Mouse (Mus musculus) hindbrain, embryonic 12.5 days (tissue): Measurements from ENCODE around the gene Zbbx. TPM values are rescaled to one million over a fixed set of nuclear protein-coding genes. Genes with fewer than 3 reads are reported as not detected.
A peak's percentile ranks its signal among the peaks of the same experiment; 100 is the strongest.

Source experiments
- ATAC-seq: fragments of 200-750 bp; cut with Nextera tagmentation; 2 replicates; pipeline ENCODE4 v1.8.0; 2017; ENCODE audit warnings: moderate TSS enrichment; ENCODE audit not compliant: low FRiP score
- H3K27ac ChIP-seq: fragments of 300-500 bp; sonication (generic); 2 replicates; pipeline ENCODE4 v1.5.1; 2016; ENCODE audit warnings: mild to moderate bottlenecking
- H3K27me3 ChIP-seq: fragments of 300-500 bp; sonication (generic); 2 replicates; pipeline ENCODE4 v1.6.1; 2016; ENCODE audit warnings: mild to moderate bottlenecking
- H3K36me3 ChIP-seq: fragments of 300-500 bp; sonication (generic); 2 replicates; pipeline ENCODE4 v1.6.1; 2016; ENCODE audit warnings: mild to moderate bottlenecking
- H3K4me1 ChIP-seq: fragments of 300-500 bp; sonication (generic); 2 replicates; pipeline ENCODE4 v1.6.1; 2016
- H3K4me2 ChIP-seq: fragments of 300-500 bp; sonication (generic); replicated peaks from 2 replicates; pipeline ENCODE4 v1.6.1; 2016; ENCODE audit warnings: mild to moderate bottlenecking
- H3K4me3 ChIP-seq: fragments of 300-500 bp; sonication (generic); 2 replicates; pipeline ENCODE4 v1.5.1; 2016; ENCODE audit warnings: mild to moderate bottlenecking
- H3K9ac ChIP-seq: fragments of 300-500 bp; sonication (generic); 2 replicates; pipeline ENCODE4 v1.6.1; 2016; ENCODE audit warnings: mild to moderate bottlenecking, moderate library complexity
- H3K9me3 ChIP-seq: fragments of 300-500 bp; sonication (generic); replicated peaks from 2 replicates; pipeline ENCODE4 v1.6.1; 2016; ENCODE audit warnings: mild to moderate bottlenecking
- WGBS: fragments of 180-500 bp; shearing (Covaris S2); methylation state at CpG from one replicate; pipeline ENCODE4 v1.1.7; 2016; 5-methylcytosine and 5-hydroxymethylcytosine counted together
- polyA plus RNA-seq: library from polyadenylated mRNA; unstranded; fragments of >200 nt; fragmentation: Nextera tagmentation; extraction: Ambion mirVana; gene quantifications from 2 replicates; pipeline ENCODE4 v1.2.1, GENCODE M21; 2016

Zbbx gene
- polyA plus RNA-seq: 1.4 and 1.5 TPM in 2 replicates

- Histone ChIP-seq H3K9ac (no peak within 1 kb of the TSS), H3K4me1 (0 out of 2 replicates have a peak, but pooled peaks cover 6% of the 10 kb centered on the region), H3K9me3 (no peaks in the 10 kb centered on the region), H3K27me3 (no peaks in the 10 kb centered on the region), H3K4me3 (peak within 1 kb of the TSS; percentile 32), H3K4me2 (peak within 1 kb of the TSS; percentile 69), H3K36me3 (no peaks in the 10 kb centered on the region), H3K27ac (no peak within 1 kb of the TSS)
- ATAC-seq: peak; percentile 98
- 14% methylated on average over 20 of the region's 20 CpGs for WGBS
Observed at GRCm38 (mm10) chr3:75164838-75165496, at the start of gene Zbbx. TSS of gene Zbbx (minus strand) at chr3:75165034.

GRCm38 (mm10) chr3:75202808-75203503 lies 38.1 kb upstream of the Zbbx start:
- H3K36me3 ChIP-seq: no peaks in the 10 kb centered on the region
- no peak overlapping the region for H3K4me2 ChIP-seq
- H3K4me3 ChIP-seq: no peak overlapping the region
- no peaks in the 10 kb centered on the region for H3K9me3 ChIP-seq
- no peaks in the 10 kb centered on the region for H3K27me3 ChIP-seq
- 40% methylated on average over 12 of the region's 12 CpGs for WGBS
- peak; percentile 48; the same call in 1 of the 2 replicates for ATAC-seq
- no peak overlapping the region for H3K9ac ChIP-seq
- no peaks in the 10 kb centered on the region for H3K4me1 ChIP-seq
- H3K27ac ChIP-seq: no peak overlapping the region

GRCm38 (mm10) chr3:75182606-75183005 lies 17.8 kb upstream of the Zbbx start:
- no peak for ATAC-seq
- 81% methylated on average over 1 of the region's 1 CpGs for WGBS
- no peaks in the 10 kb centered on the region for H3K4me1 ChIP-seq
- H3K36me3 ChIP-seq: no peaks in the 10 kb centered on the region
- no peaks in the 10 kb centered on the region for H3K9me3 ChIP-seq
- no peak overlapping the region for H3K9ac ChIP-seq
- no peak overlapping the region for H3K4me3 ChIP-seq
- H3K27ac ChIP-seq: no peak overlapping the region
- H3K27me3 ChIP-seq: no peaks in the 10 kb centered on the region
- no peak overlapping the region for H3K4me2 ChIP-seq

GRCm38 (mm10) chr3:75141876-75142275 lies 23.0 kb downstream of the Zbbx start:
- H3K4me1 ChIP-seq: no peaks in the 10 kb centered on the region
- H3K27me3 ChIP-seq: no peaks in the 10 kb centered on the region
- no peak overlapping the region for H3K27ac ChIP-seq
- ATAC-seq: peak; percentile 67
- no peak overlapping the region for H3K4me2 ChIP-seq
- 36% methylated on average over 3 of the region's 3 CpGs for WGBS
- H3K9ac ChIP-seq: no peak overlapping the region
- no peaks in the 10 kb centered on the region for H3K9me3 ChIP-seq
- H3K36me3 ChIP-seq: no peaks in the 10 kb centered on the region
- no peak overlapping the region for H3K4me3 ChIP-seq

GRCm38 (mm10) chr3:75104867-75105266 lies 60.0 kb downstream of the Zbbx start:
- Histone ChIP-seq H3K27ac (no peak overlapping the region), H3K4me2 (no peak overlapping the region), H3K9me3 (no peaks in the 10 kb centered on the region), H3K4me3 (no peak overlapping the region), H3K9ac (no peak overlapping the region), H3K4me1 (no peaks in the 10 kb centered on the region), H3K27me3 (no peaks in the 10 kb centered on the region), H3K36me3 (no peaks in the 10 kb centered on the region)
- no peak for ATAC-seq

- Histone ChIP-seq H3K4me1 (no peaks in the 10 kb centered on the region), H3K4me2 (no peak overlapping the region), H3K36me3 (no peaks in the 10 kb centered on the region), H3K4me3 (no peak overlapping the region), H3K9ac (no peak overlapping the region), H3K27ac (no peak overlapping the region), H3K9me3 (no peaks in the 10 kb centered on the region), H3K27me3 (no peaks in the 10 kb centered on the region)
- ATAC-seq: no peak
- WGBS: 76% methylated on average over 1 of the region's 1 CpGs
Observed at GRCm38 (mm10) chr3:75085762-75086161, 79.1 kb downstream of the Zbbx start.

- no peak overlapping the region for H3K4me2 ChIP-seq
- no peak overlapping the region for H3K9ac ChIP-seq
- no peak overlapping the region for H3K27ac ChIP-seq
- H3K36me3 ChIP-seq: no peaks in the 10 kb centered on the region
- no peak overlapping the region for H3K4me3 ChIP-seq
- no peak for ATAC-seq
- H3K4me1 ChIP-seq: no peaks in the 10 kb centered on the region
- H3K27me3 ChIP-seq: no peaks in the 10 kb centered on the region
- WGBS: 70% methylated on average over 1 of the region's 1 CpGs
- no peaks in the 10 kb centered on the region for H3K9me3 ChIP-seq
Observed at GRCm38 (mm10) chr3:75078906-75079305, 85.9 kb downstream of the Zbbx start.

- H3K36me3 ChIP-seq: no peaks in the 10 kb centered on the region
- H3K9ac ChIP-seq: no peak overlapping the region
- WGBS: 84% methylated on average over 1 of the region's 1 CpGs
- no peak overlapping the region for H3K4me2 ChIP-seq
- no peaks in the 10 kb centered on the region for H3K9me3 ChIP-seq
- H3K4me1 ChIP-seq: no peaks in the 10 kb centered on the region
- ATAC-seq: no peak
- H3K27me3 ChIP-seq: no peaks in the 10 kb centered on the region
- H3K27ac ChIP-seq: no peak overlapping the region
- no peak overlapping the region for H3K4me3 ChIP-seq
Observed at GRCm38 (mm10) chr3:75009701-75010100, 155.1 kb downstream of the Zbbx start.

Other genes starting within 250 kb of the Zbbx start
- not detected in 2 replicates for gene Serpini2, start 105.0 kb upstream of the Zbbx start, polyA plus RNA-seq